Mouse (Mus musculus): ENCODE measurements around the gene Itln1.

Itln1 gene

GRCm38 (mm10) chr1:171535194-171535593, at the start of gene Itln1:
Gene Itln1, minus strand, starts transcription at chr1:171535294.
- DNase-seq, result no peak

- no peak for DNase-seq
These were observed 49.5 kb upstream of the Itln1 start for GRCm38 (mm10) chr1:171584584-171584983.

- DNase-seq, result no peak
These were observed 42.1 kb upstream of the Itln1 start for GRCm38 (mm10) chr1:171577168-171577567.

GRCm38 (mm10) chr1:171568436-171568835, 33.3 kb upstream of the Itln1 start:
- DNase-seq, result no peak

GRCm38 (mm10) chr1:171566777-171567176, 31.7 kb upstream of the Itln1 start:
- peak; percentile 43 to 45 for DNase-seq

GRCm38 (mm10) chr1:171565888-171566287, 30.8 kb upstream of the Itln1 start:
- DNase-seq, result no peak

- DNase-seq, result no peak
These were observed 29.2 kb upstream of the Itln1 start for GRCm38 (mm10) chr1:171564247-171564646.

- DNase-seq, result no peak
These were observed 27.9 kb upstream of the Itln1 start for GRCm38 (mm10) chr1:171563042-171563441.

GRCm38 (mm10) chr1:171561639-171562225, 26.6 kb upstream of the Itln1 start:
- no peak for DNase-seq

GRCm38 (mm10) chr1:171561200-171561599, 26.1 kb upstream of the Itln1 start:
- no peak for DNase-seq

- DNase-seq, result no peak
These were observed 25.2 kb upstream of the Itln1 start for GRCm38 (mm10) chr1:171560262-171560661.

GRCm38 (mm10) chr1:171558898-171559297, 23.8 kb upstream of the Itln1 start, which contains the start of gene Cd244a:
Gene Cd244a, plus strand, starts transcription at chr1:171559193.
- no peak for DNase-seq

GRCm38 (mm10) chr1:171558407-171558806, 23.3 kb upstream of the Itln1 start:
- DNase-seq, result no peak

GRCm38 (mm10) chr1:171556366-171556765, 21.3 kb upstream of the Itln1 start:
- no peak for DNase-seq

GRCm38 (mm10) chr1:171553359-171554341, 18.6 kb upstream of the Itln1 start:
- no peak for DNase-seq

- DNase-seq, result no peak
These were observed 17.1 kb upstream of the Itln1 start for GRCm38 (mm10) chr1:171552230-171552629.

GRCm38 (mm10) chr1:171551326-171551725, 16.2 kb upstream of the Itln1 start:
- DNase-seq, result no peak

GRCm38 (mm10) chr1:171540694-171541093, 5.6 kb upstream of the Itln1 start:
- DNase-seq, result no peak

- no peak for DNase-seq
These were observed 537 bp downstream of the Itln1 start for GRCm38 (mm10) chr1:171534557-171534956.

- DNase-seq, result no peak
These were observed 2.3 kb downstream of the Itln1 start for GRCm38 (mm10) chr1:171532830-171533229.

- no peak for DNase-seq
These were observed 3.7 kb downstream of the Itln1 start for GRCm38 (mm10) chr1:171531367-171531766.

GRCm38 (mm10) chr1:171515557-171515956, 19.5 kb downstream of the Itln1 start:
- no peak for DNase-seq

- DNase-seq, result no peak
These were observed 20.1 kb downstream of the Itln1 start for GRCm38 (mm10) chr1:171515039-171515438.

- no peak for DNase-seq
These were observed 21.3 kb downstream of the Itln1 start for GRCm38 (mm10) chr1:171513760-171514159.

Measured in cerebellum, adult 18-20 months (tissue).